Mouse (Mus musculus): ENCODE measurements around the gene Mypop.

Mypop gene

GRCm38 (mm10) chr7:18990601-18991295 is at the start of gene Mypop:
Gene Mypop, plus strand, starts transcription at chr7:18991245.
- peak; percentile 100 for DNase-seq (ENCODE audit: low read depth, low spot score)

GRCm38 (mm10) chr7:18942376-18942775 is 48.7 kb upstream of the Mypop start:
- DNase-seq (ENCODE audit: low read depth, low spot score): no peak

DNA sequence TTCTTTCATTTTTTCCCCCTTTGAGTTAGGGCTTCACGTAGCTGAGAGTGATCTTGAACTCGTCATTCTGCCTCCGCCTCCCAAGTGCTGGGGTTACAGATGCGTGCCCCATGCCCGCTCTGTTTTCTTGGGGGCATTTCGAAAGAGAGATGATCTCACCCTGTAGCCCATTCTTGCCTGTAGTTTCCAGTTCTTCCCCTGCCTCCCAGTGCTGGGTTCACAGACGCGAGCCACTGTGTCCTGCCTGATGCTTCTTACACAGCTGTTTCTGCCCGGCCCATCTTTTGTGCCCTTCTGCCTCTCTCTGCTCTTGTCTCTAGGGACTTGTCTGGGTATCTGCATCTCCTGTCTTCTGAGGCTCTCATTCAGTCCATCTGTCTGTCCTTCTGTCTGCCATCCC is 48.2 kb upstream of the Mypop start:
- DNase-seq (ENCODE audit: low read depth, low spot score): no peak

GRCm38 (mm10) chr7:18948151-18948550 is 42.9 kb upstream of the Mypop start:
- DNase-seq (ENCODE audit: low read depth, low spot score): peak; percentile 62

GRCm38 (mm10) chr7:18949781-18950522 is 41.1 kb upstream of the Mypop start:
- DNase-seq (ENCODE audit: low read depth, low spot score): peak; percentile 70

DNA sequence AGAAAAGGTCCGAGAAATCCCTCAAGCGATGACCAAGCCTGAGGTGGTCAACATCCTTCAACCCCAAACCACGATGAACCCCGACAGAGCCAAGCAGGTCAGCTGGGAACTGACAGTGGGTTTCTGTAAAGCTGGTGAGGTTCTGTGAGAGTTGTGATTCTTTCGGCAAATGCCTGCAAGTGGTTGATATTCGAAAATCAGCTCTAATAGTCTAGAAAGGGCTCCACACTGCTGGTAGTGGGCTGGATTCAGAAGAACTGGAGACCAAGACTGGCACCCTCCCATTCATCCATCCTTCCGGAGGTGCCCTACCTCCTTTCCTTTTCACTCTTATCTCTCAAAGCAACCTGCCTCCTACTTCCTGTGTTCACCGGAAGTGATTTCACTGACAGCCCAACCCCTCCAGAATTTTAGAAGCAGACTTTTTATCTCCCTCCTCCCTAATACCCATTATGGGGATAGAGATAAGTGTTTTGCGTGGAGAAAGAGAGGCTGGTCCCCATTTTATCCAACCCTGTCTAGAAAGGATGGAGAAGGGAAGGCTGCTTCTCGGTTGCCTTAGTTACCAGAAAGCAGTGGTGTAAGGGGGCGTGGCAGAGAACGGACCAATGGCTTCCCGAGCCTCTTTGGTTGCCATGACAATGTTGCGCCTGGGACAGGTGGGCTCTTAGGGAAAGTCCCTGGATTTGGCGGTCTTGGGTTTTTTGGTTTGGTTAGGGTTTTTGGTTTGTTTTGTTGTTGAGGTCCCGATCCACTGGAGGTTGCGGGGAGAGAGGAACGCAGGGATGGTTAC is 40.3 kb upstream of the Mypop start:
- DNase-seq (ENCODE audit: low read depth, low spot score): peak; percentile 81

GRCm38 (mm10) chr7:18951397-18951796 is 39.6 kb upstream of the Mypop start:
- DNase-seq (ENCODE audit: low read depth, low spot score): peak; percentile 52

GRCm38 (mm10) chr7:18957569-18958383 is 33.3 kb upstream of the Mypop start:
- peak; percentile 42 for DNase-seq (ENCODE audit: low read depth, low spot score)

DNA sequence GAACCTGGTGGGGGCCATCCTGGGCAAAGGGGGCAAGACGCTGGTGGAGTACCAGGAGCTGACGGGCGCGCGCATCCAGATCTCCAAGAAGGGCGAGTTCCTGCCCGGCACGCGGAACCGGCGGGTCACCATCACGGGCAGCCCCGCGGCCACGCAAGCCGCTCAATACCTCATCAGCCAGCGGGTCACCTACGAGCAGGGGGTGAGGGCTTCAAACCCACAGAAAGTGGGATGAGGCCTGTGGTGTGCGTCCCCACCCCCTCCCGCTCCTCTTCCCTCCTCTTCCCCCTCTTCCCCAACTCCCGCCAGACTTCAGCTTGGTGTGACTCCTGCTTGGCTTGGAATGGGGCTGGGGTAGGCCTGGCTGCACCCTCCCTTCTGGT is 32.7 kb upstream of the Mypop start:
- no peak for DNase-seq (ENCODE audit: low read depth, low spot score)

GRCm38 (mm10) chr7:18959446-18959845 is 31.6 kb upstream of the Mypop start:
- no peak for DNase-seq (ENCODE audit: low read depth, low spot score)

DNA sequence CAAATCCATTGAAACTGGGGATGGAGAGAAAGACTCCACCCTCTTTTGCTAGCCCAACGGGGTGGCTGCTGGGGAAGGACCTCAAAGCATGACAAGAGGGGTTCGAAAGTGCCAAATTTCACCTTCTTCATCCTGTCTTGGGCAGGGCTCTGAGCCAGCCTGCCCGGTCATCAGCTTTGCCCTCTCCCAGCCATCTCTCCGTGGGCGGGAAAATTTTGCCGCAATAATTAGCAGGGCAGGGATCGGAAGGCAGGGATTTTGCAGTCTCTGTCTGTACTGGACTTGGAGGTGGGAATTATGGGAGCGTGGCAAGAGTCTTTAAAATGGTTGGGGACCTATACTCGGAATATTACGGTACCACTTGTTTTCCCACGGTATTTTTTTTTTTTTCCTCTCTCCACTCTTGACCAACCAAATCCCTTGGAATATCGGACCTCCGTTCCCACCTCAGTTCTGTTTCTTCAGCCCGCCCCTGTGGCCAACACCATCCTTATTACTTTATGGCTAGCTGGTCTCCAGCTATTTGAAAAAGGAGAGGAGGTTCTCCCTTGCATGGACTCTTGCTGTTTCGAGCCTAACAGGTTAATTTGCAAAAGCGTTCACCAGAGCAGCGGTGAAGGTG is 28.8 kb upstream of the Mypop start:
- DNase-seq (ENCODE audit: low read depth, low spot score): peak; percentile 41

- no peak for DNase-seq (ENCODE audit: low read depth, low spot score)
Observed at GRCm38 (mm10) chr7:18962795-18963194, 28.2 kb upstream of the Mypop start.

GRCm38 (mm10) chr7:18963294-18963843 is 27.7 kb upstream of the Mypop start:
- no peak for DNase-seq (ENCODE audit: low read depth, low spot score)

DNA sequence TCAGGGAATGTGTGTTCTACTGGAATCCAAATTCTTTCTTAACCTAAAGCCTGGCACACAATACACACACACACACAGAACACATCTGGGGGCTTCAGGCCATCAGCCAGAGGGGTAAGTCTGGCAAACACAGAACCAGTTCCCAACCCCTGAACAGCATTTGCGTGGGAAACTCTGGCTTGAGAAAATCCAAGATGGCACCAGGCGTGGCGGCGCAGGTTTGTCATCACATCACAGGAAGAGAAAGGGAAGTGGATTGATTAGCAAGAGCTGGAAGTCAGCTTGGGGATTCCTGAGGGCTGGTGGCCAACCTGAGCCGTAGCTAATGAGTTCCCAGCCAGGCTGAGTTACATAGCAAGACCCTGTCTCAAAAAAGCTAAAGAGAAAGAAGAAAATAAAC is 25.7 kb upstream of the Mypop start:
- DNase-seq (ENCODE audit: low read depth, low spot score): no peak

- DNase-seq (ENCODE audit: low read depth, low spot score): no peak
Observed at GRCm38 (mm10) chr7:18967603-18968002, 23.4 kb upstream of the Mypop start.

- no peak for DNase-seq (ENCODE audit: low read depth, low spot score)
Observed at GRCm38 (mm10) chr7:18970956-18971355, 20.1 kb upstream of the Mypop start.

- no peak for DNase-seq (ENCODE audit: low read depth, low spot score)
Observed at GRCm38 (mm10) chr7:18978381-18978780, 12.7 kb upstream of the Mypop start.

DNA sequence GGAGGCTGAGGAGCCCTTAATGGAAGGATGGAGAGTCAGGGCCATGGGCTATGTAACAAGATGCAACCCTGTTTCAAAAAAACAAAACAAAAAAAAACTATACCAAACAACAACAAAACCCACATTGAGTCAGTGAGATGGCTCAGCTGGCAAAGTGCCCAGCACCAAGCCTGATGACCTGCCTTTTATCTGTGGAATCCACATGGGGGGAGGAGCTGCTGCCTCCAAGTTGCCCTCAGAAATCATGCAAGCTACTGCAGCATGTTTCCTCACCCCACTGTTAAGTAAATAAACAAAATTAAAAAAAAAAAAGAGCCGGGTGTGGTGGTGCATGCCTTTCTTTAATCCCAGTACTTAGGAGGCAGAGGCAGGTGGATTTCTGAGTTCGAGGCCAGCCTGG is 4.5 kb upstream of the Mypop start:
- no peak for DNase-seq (ENCODE audit: low read depth, low spot score)

GRCm38 (mm10) chr7:18987100-18987499 is 3.9 kb upstream of the Mypop start, which contains the start of gene Nanos2:
Gene Nanos2, plus strand, starts transcription at chr7:18987400.
- no peak for DNase-seq (ENCODE audit: low read depth, low spot score)

DNA sequence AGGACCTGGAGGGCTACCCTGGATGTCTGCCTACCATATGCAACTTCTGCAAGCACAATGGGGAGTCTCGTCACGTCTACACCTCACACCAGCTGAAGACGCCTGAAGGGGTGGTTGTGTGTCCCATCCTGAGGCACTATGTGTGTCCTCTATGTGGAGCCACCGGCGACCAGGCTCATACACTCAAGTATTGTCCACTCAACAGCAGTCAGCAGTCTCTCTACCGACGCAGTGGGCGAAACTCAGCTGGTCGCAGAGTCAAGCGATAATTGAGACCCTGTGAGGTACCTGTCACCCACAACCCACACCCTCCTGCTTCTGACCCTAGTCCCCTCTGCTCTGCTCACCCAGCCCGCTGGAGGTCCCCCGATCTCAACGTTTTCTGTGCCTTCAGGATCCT is 3.3 kb upstream of the Mypop start:
- DNase-seq (ENCODE audit: low read depth, low spot score): no peak

- no peak for DNase-seq (ENCODE audit: low read depth, low spot score)
Observed at GRCm38 (mm10) chr7:18988780-18989179, 2.3 kb upstream of the Mypop start.

Data from ES-CJ7 (cell line).